Mouse (Mus musculus): ENCODE measurements around the gene Ydjc. TPM values are rescaled to one million over a fixed set of nuclear protein-coding genes. Genes with fewer than 3 reads are reported as not detected.

Ydjc gene
- total and polyA plus RNA-seq, 3 experiments, result 54.3 to 70.9 (median 65.3) TPM

DNA sequence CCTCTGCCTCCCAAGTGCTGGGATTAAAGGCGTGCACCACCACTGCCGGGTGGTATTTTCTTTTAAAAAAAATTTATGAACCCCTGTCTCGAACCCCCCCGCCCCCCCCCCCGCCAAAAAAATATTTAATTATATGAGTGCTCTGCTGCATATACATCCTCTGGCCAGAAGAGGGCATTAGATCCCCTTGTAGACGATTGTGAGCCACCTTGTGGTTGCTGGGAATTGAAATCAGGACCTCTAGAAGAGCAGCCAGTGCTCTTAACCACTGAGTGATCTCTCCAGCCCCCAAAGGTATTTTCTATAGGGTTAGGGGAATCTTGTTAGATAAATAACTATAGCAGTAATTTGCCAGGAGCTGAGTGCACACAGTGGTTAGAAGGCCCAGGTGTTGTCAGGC, 60.6 kb downstream of the Ydjc start:
- Histone ChIP-seq H3K9me3 (replicated peaks; ENCODE audit: low read length) (peaks cover 3% of the 10 kb centered on the region), H3K4me1 (ENCODE audit: control insufficient read depth in 1 of 2, insufficient read depth in 2 of 2) (peaks cover 2 to 37% of the 10 kb centered on the region in 2 experiments; a peak in 3 of 4 replicates), H3K36me3 (replicated peaks in 1 of 2; ENCODE audit: control insufficient read depth in 1 of 2, insufficient read depth in 1 of 2, low read length in 1 of 2) (no peaks in the 10 kb centered on the region), H3K4me3 (replicated peaks in 1 of 3; ENCODE audit: low read depth in 2 of 3, low read length in 2 of 3, poor library complexity in 1 of 3) (no peak overlapping the region), H3K4me2 (ENCODE audit: insufficient read depth, low read depth, poor library complexity, severe bottlenecking) (0 out of 2 replicates have a peak overlapping the region, but pooled peaks have one; percentile 30), H3K27ac (ENCODE audit: insufficient read depth, low read depth) (no peak overlapping the region), H3K27me3 (replicated peaks) (peaks cover 33% of the 10 kb centered on the region), H3K79me2 (replicated peaks; ENCODE audit: control insufficient read depth, extremely low read depth, insufficient read depth, poor library complexity, severe bottlenecking) (peaks cover 13% of the 10 kb centered on the region), H3K9ac (ENCODE audit: insufficient read depth, low read depth) (peak overlapping the region; percentile 23; the same call in 1 of the 2 replicates)
- peak; percentile 73 for DNase-seq (ENCODE audit: extremely low read depth)
- TF ChIP-seq ZMIZ1 (IDR thresholded peaks at IDR 0.05; ENCODE audit: low read depth, low read length) (no peak), MEF2A (IDR thresholded peaks at IDR 0.05; ENCODE audit: borderline replicate concordance, low read depth, low read length) (no peak), POLR2A (IDR thresholded peaks at IDR 0.05; ENCODE audit: low read depth, low read length) (no peak), GABPA (IDR thresholded peaks at IDR 0.05; ENCODE audit: insufficient replicate concordance, low read depth, low read length) (no peak), MAZ (IDR thresholded peaks at IDR 0.05; ENCODE audit: low read depth, low read length) (peak; percentile 61; the same call in 1 of the 2 replicates), HCFC1 (IDR thresholded peaks at IDR 0.05; ENCODE audit: low read depth, low read length) (0 out of 2 replicates have a peak, but pooled peaks have one; percentile 30), NELFE (IDR thresholded peaks at IDR 0.05; ENCODE audit: low read depth, low read length) (peak; percentile 62; the same call in 1 of the 2 replicates), RCOR1 (conservative IDR thresholded peaks at IDR 0.05; ENCODE audit: low read depth, low read length) (no peak), CTCF (conservative IDR thresholded peaks at IDR 0.05 in 1 of 2, IDR thresholded peaks at IDR 0.05 in 1 of 2; ENCODE audit: low read depth in 2 of 2, low read length in 2 of 2) (peak; percentile 51 to 97; a peak in 3 of 4 replicates), MYC (IDR thresholded peaks at IDR 0.05; ENCODE audit: low read depth, low read length) (0 out of 2 replicates have a peak, but pooled peaks have one; percentile 42), SIN3A (IDR thresholded peaks at IDR 0.05; ENCODE audit: low read length) (no peak), SMC3 (IDR thresholded peaks at IDR 0.05; ENCODE audit: low read depth, low read length) (peak; percentile 83), JUND (conservative IDR thresholded peaks at IDR 0.05; ENCODE audit: low read depth, low read length) (0 out of 2 replicates have a peak, but pooled peaks have one; percentile 34), USF1 (IDR thresholded peaks at IDR 0.05; ENCODE audit: low read depth, low read length) (no peak), IRF4 (IDR thresholded peaks at IDR 0.05; ENCODE audit: low read depth, low read length) (peak; percentile 44; the same call in 1 of the 2 replicates), ZNF384 (IDR thresholded peaks at IDR 0.05; ENCODE audit: low read depth, low read length) (peak; percentile 69), RAD21 (IDR thresholded peaks at IDR 0.05; ENCODE audit: low read depth, low read length) (peak; percentile 65), ELF1 (IDR thresholded peaks at IDR 0.05; ENCODE audit: low read depth, low read length) (no peak), ETS1 (conservative IDR thresholded peaks at IDR 0.05; ENCODE audit: low read depth, low read length) (no peak)
- dilution Hi-C loops (cut with MboI; ENCODE audit: extremely low pct_ligation_motif_present, extremely low pct_unique_long_range_greater_than_20kb, low sequenced_read_pairs) (no loop called here), in situ Hi-C loops (cut with MboI; ENCODE audit: low pct_ligation_motif_present, low pct_unique_long_range_greater_than_20kb, low sequenced_read_pairs) (loop anchor here (5.0 to 10.0 kb wide), 3 partner anchors 73 to 330 kb away; partner anchors contain the start of genes Sdf2l1 and Thap7)

Measured in CH12.LX (cell line).